Mouse (Mus musculus): ENCODE data around the gene Stk38. TPM values are rescaled to one million over a fixed set of nuclear protein-coding genes. Genes with fewer than 3 reads are reported as not detected.
"Not testable (repeated sequence)": the region's sequence is repeated elsewhere in the genome, so short reads cannot be mapped to it uniquely, and the experiment has no call there.

Gene Stk38
- polyA plus RNA-seq, 1 experiment from 2014 or later, result 71.0 TPM

DNA sequence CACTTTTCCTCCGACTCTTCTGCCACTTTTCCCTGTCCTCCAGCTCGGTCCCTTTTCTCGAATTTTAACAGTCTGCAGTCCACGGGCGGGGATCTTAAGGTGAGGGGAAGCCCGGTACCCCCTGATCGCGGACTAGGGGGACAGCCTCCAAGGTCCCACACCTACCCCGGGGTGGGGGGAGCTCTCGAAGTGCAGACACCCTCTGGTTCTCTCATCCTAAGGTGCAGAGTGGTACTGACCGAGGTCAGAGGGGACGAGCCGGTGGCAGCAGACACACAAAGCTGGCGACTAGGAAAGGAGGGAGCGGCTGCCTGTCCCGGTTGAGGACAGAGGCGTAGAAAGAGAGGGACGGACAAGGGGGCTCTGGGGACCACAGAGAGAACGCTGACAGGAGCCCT is 553 bp downstream of the Stk38 start:
- H3K36me3 ChIP-seq, result 0 out of 2 replicates have a peak, but pooled peaks cover 10% of the 10 kb centered on the region
- H3K4me2 ChIP-seq, result peak overlapping the region; percentile 89
- 0 out of 2 replicates have a peak, but pooled peaks have one; percentile 37 for ATAC-seq (ENCODE audit: extremely low read depth, insufficient number of reproducible peaks, low FRiP score, low TSS enrichment)
- H3K9me3 ChIP-seq, result no peaks in the 10 kb centered on the region
- peak overlapping the region; percentile 87 for H3K27ac ChIP-seq (replicated peaks)
- no peaks in the 10 kb centered on the region for H3K27me3 ChIP-seq (replicated peaks)
- H3K9ac ChIP-seq, result peak overlapping the region; percentile 96
- H3K4me3 ChIP-seq, result peak overlapping the region; percentile 79
- peaks cover 28% of the 10 kb centered on the region for H3K4me1 ChIP-seq
- WGBS, result under 1% methylated on average over 19 of the region's 19 CpGs

DNA sequence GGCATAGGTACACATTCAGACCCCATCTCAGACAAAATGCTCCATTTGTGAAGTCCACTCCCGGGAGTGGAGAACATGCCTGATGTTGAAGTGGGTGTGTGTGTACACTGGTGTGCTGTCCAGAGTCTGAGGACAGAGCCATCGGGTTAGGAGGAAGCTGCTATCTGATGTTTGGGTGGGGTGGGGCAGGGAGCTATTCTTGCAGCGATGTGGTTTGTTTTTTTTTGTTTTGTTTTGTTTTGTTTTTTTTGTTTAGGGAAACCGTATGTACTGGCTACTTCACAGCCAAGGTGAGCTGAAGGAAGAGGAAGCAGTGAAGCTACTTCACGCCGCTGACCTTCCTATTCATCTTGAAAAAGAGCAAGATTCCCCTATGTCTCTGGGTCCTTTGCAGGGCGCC is 983 bp downstream of the Stk38 start:
- Histone ChIP-seq H3K4me3 (peak overlapping the region; percentile 79), H3K27ac (replicated peaks) (peak overlapping the region; percentile 87), H3K9ac (peak overlapping the region; percentile 96), H3K4me1 (peaks cover 28% of the 10 kb centered on the region), H3K36me3 (0 out of 2 replicates have a peak, but pooled peaks cover 10% of the 10 kb centered on the region), H3K27me3 (replicated peaks) (no peaks in the 10 kb centered on the region), H3K9me3 (no peaks in the 10 kb centered on the region), H3K4me2 (peak overlapping the region; percentile 89)
- no peak for ATAC-seq (ENCODE audit: extremely low read depth, insufficient number of reproducible peaks, low FRiP score, low TSS enrichment)
- WGBS, result 2% methylated on average over 7 of the region's 7 CpGs

DNA sequence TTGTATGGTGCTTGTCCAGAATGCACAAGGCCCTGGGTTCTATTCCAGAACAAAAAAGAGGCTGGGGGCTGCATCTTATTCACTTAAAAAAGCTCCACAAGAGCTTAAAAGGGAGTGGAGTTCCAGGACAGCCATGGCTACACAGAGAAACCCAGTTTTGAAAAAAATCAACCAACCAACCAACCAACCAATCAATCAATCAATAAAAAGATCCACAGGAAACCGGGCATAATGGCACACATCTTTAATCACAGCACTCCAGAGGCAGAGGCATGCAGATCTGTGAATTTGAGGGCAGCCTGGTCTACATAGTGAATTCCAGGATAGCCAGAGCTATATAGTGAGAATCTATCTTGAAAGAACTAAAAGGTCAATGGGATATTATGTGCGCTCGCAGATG is 2.8 kb downstream of the Stk38 start:
- Histone ChIP-seq H3K4me1 (peaks cover 28% of the 10 kb centered on the region), H3K4me3 (no peak overlapping the region), H3K4me2 (0 out of 2 replicates have a peak overlapping the region, but pooled peaks have one; percentile 7), H3K27ac (replicated peaks) (no peak overlapping the region), H3K36me3 (peaks cover 26% of the 10 kb centered on the region), H3K9me3 (no peaks in the 10 kb centered on the region), H3K9ac (no peak overlapping the region), H3K27me3 (replicated peaks) (no peaks in the 10 kb centered on the region)
- WGBS, result 92% methylated on average over 3 of the region's 3 CpGs
- ATAC-seq (ENCODE audit: extremely low read depth, insufficient number of reproducible peaks, low FRiP score, low TSS enrichment), result no peak

DNA sequence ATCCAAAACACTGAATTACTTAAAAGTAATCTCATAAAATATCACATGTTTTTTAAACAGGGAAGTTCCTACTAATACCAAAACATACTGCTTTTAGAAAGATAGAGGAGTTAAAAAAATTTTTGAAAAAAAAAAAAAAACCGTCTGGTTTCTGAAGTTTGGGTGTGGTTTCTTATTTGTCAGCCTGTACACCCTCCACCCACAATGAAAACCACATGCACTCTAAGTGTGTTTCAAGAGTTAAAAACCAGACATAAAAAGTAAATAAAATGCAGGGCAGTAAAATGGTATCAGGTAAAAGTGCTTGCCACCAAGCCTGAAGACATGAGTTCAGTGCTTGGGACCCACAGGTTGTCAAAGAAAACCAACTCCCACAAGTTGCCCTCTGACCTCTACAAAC is 4.1 kb downstream of the Stk38 start:
- H3K27ac ChIP-seq (replicated peaks), result no peak overlapping the region
- no peaks in the 10 kb centered on the region for H3K9me3 ChIP-seq
- no peak overlapping the region for H3K9ac ChIP-seq
- no peaks in the 10 kb centered on the region for H3K27me3 ChIP-seq (replicated peaks)
- peaks cover 38% of the 10 kb centered on the region for H3K36me3 ChIP-seq
- ATAC-seq (ENCODE audit: extremely low read depth, insufficient number of reproducible peaks, low FRiP score, low TSS enrichment), result no peak
- no peak overlapping the region for H3K4me3 ChIP-seq
- 54% methylated on average over 1 of the region's 1 CpGs for WGBS
- no peak overlapping the region for H3K4me2 ChIP-seq
- H3K4me1 ChIP-seq, result peaks cover 28% of the 10 kb centered on the region

DNA sequence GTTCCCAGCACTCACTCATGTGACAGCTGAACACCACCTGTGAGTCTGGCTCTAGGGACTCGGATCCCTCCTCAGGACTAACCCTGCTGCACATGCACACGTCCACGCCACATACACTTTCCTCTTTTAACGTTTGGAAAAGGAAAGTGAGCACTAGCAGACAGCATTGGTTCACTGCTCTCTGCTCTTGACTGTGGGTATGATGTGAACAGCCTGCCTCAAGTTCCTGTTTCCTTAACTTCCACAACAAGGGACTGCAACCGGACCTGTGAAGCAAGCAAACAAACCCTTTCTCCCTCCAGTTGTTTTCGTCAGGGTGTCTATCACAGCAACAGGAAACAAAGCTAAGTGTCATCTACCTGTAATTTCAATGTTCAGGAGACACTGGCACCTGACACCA is 7.3 kb downstream of the Stk38 start:
- H3K4me2 ChIP-seq, result no peak overlapping the region
- peaks cover 10% of the 10 kb centered on the region for H3K4me1 ChIP-seq
- H3K4me3 ChIP-seq, result no peak overlapping the region
- H3K36me3 ChIP-seq, result peaks cover 67% of the 10 kb centered on the region
- H3K27ac ChIP-seq (replicated peaks), result no peak overlapping the region
- no peak overlapping the region for H3K9ac ChIP-seq
- no peak for ATAC-seq (ENCODE audit: extremely low read depth, insufficient number of reproducible peaks, low FRiP score, low TSS enrichment)
- WGBS, result 86% methylated on average over 6 of the region's 6 CpGs
- no peaks in the 10 kb centered on the region for H3K27me3 ChIP-seq (replicated peaks)
- no peaks in the 10 kb centered on the region for H3K9me3 ChIP-seq

GRCm38 (mm10) chr17:28994615-28995014 is 13.2 kb downstream of the Stk38 start:
- no peaks in the 10 kb centered on the region for H3K9me3 ChIP-seq
- H3K4me1 ChIP-seq, result peaks cover 22% of the 10 kb centered on the region
- H3K27me3 ChIP-seq (replicated peaks), result no peaks in the 10 kb centered on the region
- WGBS, result 91% methylated on average over 4 of the region's 4 CpGs
- H3K4me2 ChIP-seq, result no peak overlapping the region
- H3K4me3 ChIP-seq, result no peak overlapping the region
- peaks cover 78% of the 10 kb centered on the region for H3K36me3 ChIP-seq
- no peak for ATAC-seq (ENCODE audit: extremely low read depth, insufficient number of reproducible peaks, low FRiP score, low TSS enrichment)
- H3K27ac ChIP-seq (replicated peaks), result no peak overlapping the region
- H3K9ac ChIP-seq, result no peak overlapping the region

DNA sequence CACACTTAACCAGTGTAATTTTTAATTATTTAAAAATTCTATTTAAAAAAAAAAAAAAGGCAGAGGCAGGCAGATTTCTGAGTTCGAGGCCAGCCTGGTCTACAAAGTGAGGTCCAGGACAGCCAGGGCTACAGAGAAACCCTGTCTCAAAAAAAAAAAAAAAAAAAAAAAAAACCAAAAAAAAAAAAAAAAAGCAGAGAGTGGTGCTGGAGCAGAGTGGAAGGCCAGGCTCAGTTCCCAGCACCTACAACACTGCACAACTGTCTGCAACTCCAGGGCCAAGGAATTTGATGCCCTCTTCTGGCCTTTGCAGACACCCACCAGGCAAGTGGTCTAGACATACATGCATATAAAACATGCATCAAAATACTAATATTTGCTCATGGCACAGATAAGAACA is 14.8 kb downstream of the Stk38 start:
- H3K4me3 ChIP-seq; H3K27ac ChIP-seq (replicated peaks); H3K9ac ChIP-seq; H3K9me3 ChIP-seq; H3K27me3 ChIP-seq (replicated peaks); ATAC-seq (ENCODE audit: extremely low read depth, insufficient number of reproducible peaks, low FRiP score, low TSS enrichment); H3K4me2 ChIP-seq: not testable (repeated sequence)
- 88% methylated on average over 1 of the region's 1 CpGs for WGBS
- peaks cover 22% of the 10 kb centered on the region for H3K4me1 ChIP-seq
- peaks cover 78% of the 10 kb centered on the region for H3K36me3 ChIP-seq

- Histone ChIP-seq H3K9me3 (no peaks in the 10 kb centered on the region), H3K27me3 (replicated peaks) (no peaks in the 10 kb centered on the region), H3K4me1 (peaks cover 22% of the 10 kb centered on the region), H3K4me2 (no peak overlapping the region), H3K4me3 (no peak overlapping the region), H3K9ac (no peak overlapping the region), H3K36me3 (peaks cover 79% of the 10 kb centered on the region), H3K27ac (replicated peaks) (0 out of 2 replicates have a peak overlapping the region, but pooled peaks have one; percentile 32)
- ATAC-seq (ENCODE audit: extremely low read depth, insufficient number of reproducible peaks, low FRiP score, low TSS enrichment), result no peak
- WGBS, result 58% methylated on average over 7 of the region's 7 CpGs
Measured at GRCm38 (mm10) chr17:28992105-28992504, 15.7 kb downstream of the Stk38 start.

GRCm38 (mm10) chr17:28991286-28991685 is 16.5 kb downstream of the Stk38 start:
- H3K4me1 ChIP-seq, result peaks cover 22% of the 10 kb centered on the region
- no peak overlapping the region for H3K9ac ChIP-seq
- peaks cover 80% of the 10 kb centered on the region for H3K36me3 ChIP-seq
- 0 out of 2 replicates have a peak overlapping the region, but pooled peaks have one; percentile 32 for H3K27ac ChIP-seq (replicated peaks)
- no peak for ATAC-seq (ENCODE audit: extremely low read depth, insufficient number of reproducible peaks, low FRiP score, low TSS enrichment)
- H3K4me3 ChIP-seq, result no peak overlapping the region
- 72% methylated on average over 9 of the region's 9 CpGs for WGBS
- H3K9me3 ChIP-seq, result no peaks in the 10 kb centered on the region
- H3K4me2 ChIP-seq, result no peak overlapping the region
- no peaks in the 10 kb centered on the region for H3K27me3 ChIP-seq (replicated peaks)

DNA sequence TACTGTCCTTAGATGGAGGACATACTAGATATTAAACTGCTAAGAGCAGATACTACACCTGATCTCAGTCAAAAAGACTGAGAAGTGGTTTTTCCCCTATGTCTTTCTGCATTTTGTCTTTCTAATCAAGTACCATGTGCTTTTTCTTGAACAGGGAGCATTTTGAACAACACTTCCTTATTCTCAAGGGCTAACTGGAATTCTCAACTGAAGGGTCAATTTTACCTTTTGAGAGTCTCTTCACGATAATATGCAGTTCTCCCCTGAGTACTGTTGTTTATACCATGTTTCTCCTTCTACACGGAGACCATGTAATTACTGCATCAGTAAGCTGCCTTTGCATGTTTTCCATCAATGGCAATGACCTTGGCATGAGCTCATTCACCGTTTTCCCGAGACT is 17.7 kb downstream of the Stk38 start:
- WGBS, result 50% methylated on average over 4 of the region's 4 CpGs
- Histone ChIP-seq H3K4me1 (peaks cover 22% of the 10 kb centered on the region), H3K36me3 (peaks cover 86% of the 10 kb centered on the region), H3K27me3 (replicated peaks) (no peaks in the 10 kb centered on the region), H3K4me3 (no peak overlapping the region), H3K27ac (replicated peaks) (0 out of 2 replicates have a peak overlapping the region, but pooled peaks have one; percentile 15), H3K9ac (0 out of 2 replicates have a peak overlapping the region, but pooled peaks have one; percentile 35), H3K4me2 (no peak overlapping the region), H3K9me3 (no peaks in the 10 kb centered on the region)
- no peak for ATAC-seq (ENCODE audit: extremely low read depth, insufficient number of reproducible peaks, low FRiP score, low TSS enrichment)

- Histone ChIP-seq H3K4me1 (peaks cover 22% of the 10 kb centered on the region), H3K9ac (no peak overlapping the region), H3K4me3 (no peak overlapping the region), H3K9me3 (no peaks in the 10 kb centered on the region), H3K27ac (replicated peaks) (no peak overlapping the region), H3K4me2 (no peak overlapping the region), H3K36me3 (peaks cover 85% of the 10 kb centered on the region), H3K27me3 (replicated peaks) (no peaks in the 10 kb centered on the region)
- 83% methylated on average over 3 of the region's 3 CpGs for WGBS
- no peak for ATAC-seq (ENCODE audit: extremely low read depth, insufficient number of reproducible peaks, low FRiP score, low TSS enrichment)
Measured at GRCm38 (mm10) chr17:28988996-28989395, 18.8 kb downstream of the Stk38 start.

DNA sequence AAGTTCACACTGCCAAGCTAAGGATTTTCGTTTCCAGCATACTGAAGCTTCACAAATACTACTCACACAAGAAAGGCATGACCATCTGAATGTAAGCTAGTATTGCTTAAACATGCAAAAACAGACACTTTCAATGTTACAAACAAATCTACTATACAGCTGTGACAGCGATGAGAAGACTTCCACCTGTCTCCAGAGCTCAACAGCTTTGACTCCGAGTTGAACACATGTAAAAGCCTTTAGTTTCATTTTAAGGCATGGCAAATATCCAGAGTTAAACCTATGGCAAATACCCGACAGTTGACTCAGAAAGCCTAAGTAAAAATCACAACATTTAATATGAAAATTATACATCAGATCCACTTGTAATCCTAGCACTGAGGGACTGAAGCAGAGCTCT is 19.5 kb downstream of the Stk38 start:
- no peak overlapping the region for H3K4me2 ChIP-seq
- H3K4me3 ChIP-seq, result no peak overlapping the region
- peaks cover 87% of the 10 kb centered on the region for H3K36me3 ChIP-seq
- H3K27me3 ChIP-seq (replicated peaks), result no peaks in the 10 kb centered on the region
- H3K4me1 ChIP-seq, result peaks cover 23% of the 10 kb centered on the region
- no peaks in the 10 kb centered on the region for H3K9me3 ChIP-seq
- WGBS, result 85% methylated on average over 4 of the region's 4 CpGs
- no peak for ATAC-seq (ENCODE audit: extremely low read depth, insufficient number of reproducible peaks, low FRiP score, low TSS enrichment)
- no peak overlapping the region for H3K27ac ChIP-seq (replicated peaks)
- H3K9ac ChIP-seq, result no peak overlapping the region

Data from heart, embryonic 13.5 days (tissue).